Mouse (Mus musculus) CH12.LX (cell line): ENCODE measurements around the gene Dner.

Source experiments
- CTCF ChIP-seq, 2 experiments: IDR thresholded peaks in 1 of 2; conservative IDR thresholded peaks in 1 of 2; 2 replicates each; pipeline ENCODE4 v1.5.1; 2011 to 2012; ENCODE audit warnings: low read depth in 2 of 2, low read length in 2 of 2, improper control_type of control experiment in 1 of 2, inconsistent platforms in 1 of 2, mild to moderate bottlenecking in 1 of 2, moderate library complexity in 1 of 2
- E2F4 ChIP-seq: IDR thresholded peaks from 2 replicates; pipeline ENCODE4 v1.6.1; 2011; ENCODE audit warnings: low read depth, low read length, improper control_type of control experiment; ENCODE audit not compliant: insufficient replicate concordance
- EP300 ChIP-seq: IDR thresholded peaks from 2 replicates; pipeline ENCODE4 v1.6.1; 2011; ENCODE audit warnings: low read length, improper control_type of control experiment
- ETS1 ChIP-seq: conservative IDR thresholded peaks from 2 replicates; pipeline ENCODE4 v1.6.1; 2012; ENCODE audit warnings: low read depth, mild to moderate bottlenecking, inconsistent platforms, low read length, improper control_type of control experiment, moderate library complexity
- KAT2A ChIP-seq: IDR thresholded peaks from 2 replicates; pipeline ENCODE4 v1.6.1; 2012; ENCODE audit warnings: low read length, improper control_type of control experiment, inconsistent platforms; ENCODE audit not compliant: insufficient replicate concordance
- MAX ChIP-seq: IDR thresholded peaks from 2 replicates; pipeline ENCODE4 v1.6.1; 2011; ENCODE audit warnings: low read length, improper control_type of control experiment
- POLR2A ChIP-seq: IDR thresholded peaks from 2 replicates; pipeline ENCODE4 v1.6.1; 2011; ENCODE audit warnings: low read depth, mild to moderate bottlenecking, improper control_type of control experiment, low read length
- RCOR1 ChIP-seq: conservative IDR thresholded peaks from 2 replicates; pipeline ENCODE4 v1.6.1; 2012; ENCODE audit warnings: low read depth, mild to moderate bottlenecking, inconsistent platforms, low read length, improper control_type of control experiment
- TCF12 ChIP-seq: IDR thresholded peaks from 2 replicates; pipeline ENCODE4 v1.6.1; 2014; ENCODE audit warnings: low read depth, mild to moderate bottlenecking, inconsistent platforms, low read length, improper control_type of control experiment
- USF1 ChIP-seq: IDR thresholded peaks from 2 replicates; pipeline ENCODE4 v1.6.1; 2014; ENCODE audit warnings: low read depth, mild to moderate bottlenecking, inconsistent platforms, low read length, improper control_type of control experiment

DNA sequence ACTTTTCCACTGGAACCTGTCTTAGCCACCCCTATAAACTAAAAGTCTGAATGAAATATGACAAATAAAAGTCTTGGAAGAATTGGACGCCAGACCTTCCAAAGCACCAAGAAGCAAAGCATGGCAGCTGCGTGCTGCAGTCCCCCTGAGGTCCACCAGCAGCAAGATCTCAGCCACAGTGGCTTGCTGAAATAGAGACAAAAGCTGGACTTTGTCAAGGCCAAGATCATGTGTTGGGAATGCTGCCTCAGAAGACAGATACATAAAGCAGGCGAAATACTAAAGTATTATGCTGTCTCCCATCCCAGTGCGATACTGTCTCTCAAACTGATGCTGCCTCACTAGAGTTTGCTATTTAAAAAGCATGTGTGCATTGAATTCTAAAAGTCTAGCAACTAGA is 296.9 kb downstream of the Dner start:
- TF ChIP-seq TCF12 (no peak), CTCF (conservative IDR thresholded peaks at IDR 0.05 in 1 of 2, IDR thresholded peaks at IDR 0.05 in 1 of 2; ENCODE audit: low read depth in 2 of 2, low read length in 2 of 2) (no peak), ETS1 (no peak), POLR2A (no peak), EP300 (no peak), KAT2A (no peak), MAX (no peak), E2F4 (no peak), USF1 (no peak), RCOR1 (no peak)
